Mouse (Mus musculus) ES-Bruce4 (cell line): ENCODE measurements around the gene Cisd3. TPM values are rescaled to one million over a fixed set of nuclear protein-coding genes. Genes with fewer than 3 reads are reported as not detected.
"Not testable (repeated sequence)": the region's sequence is repeated elsewhere in the genome, so short reads cannot be mapped to it uniquely, and the experiment has no call there.

Source experiments
- H3K27ac ChIP-seq: 2 replicates; pipeline ENCODE4 v1.5.1; 2012; ENCODE audit warnings: low read length, inconsistent platforms; ENCODE audit not compliant: insufficient read depth
- H3K27me3 ChIP-seq: 2 replicates; pipeline ENCODE4 v1.6.1; 2012; ENCODE audit warnings: mild to moderate bottlenecking, low read length, inconsistent platforms; ENCODE audit not compliant: control insufficient read depth, poor library complexity, insufficient read depth, severe bottlenecking
- H3K36me3 ChIP-seq: 2 replicates; pipeline ENCODE4 v1.6.1; 2012; ENCODE audit warnings: inconsistent platforms, mild to moderate bottlenecking, low read length, moderate library complexity; ENCODE audit not compliant: control insufficient read depth, poor library complexity, insufficient read depth, severe bottlenecking
- H3K4me1 ChIP-seq: one replicate; pipeline ENCODE4 v1.8.1; 2011; ENCODE audit warnings: low read length; ENCODE audit not compliant: control insufficient read depth, insufficient read depth
- H3K4me3 ChIP-seq: 2 replicates; pipeline ENCODE4 v1.5.1; 2011; ENCODE audit warnings: low read depth, mild to moderate bottlenecking, low read length
- H3K9ac ChIP-seq: 2 replicates; pipeline ENCODE4 v1.6.1; 2012; ENCODE audit warnings: low read depth, mild to moderate bottlenecking, inconsistent platforms; ENCODE audit not compliant: poor library complexity, severe bottlenecking
- H3K9me3 ChIP-seq: replicated peaks from 2 replicates; pipeline ENCODE4 v1.6.1; 2012; ENCODE audit warnings: mild to moderate bottlenecking, low read length, inconsistent platforms; ENCODE audit not compliant: control insufficient read depth, poor library complexity, insufficient read depth, severe bottlenecking
- CTCF ChIP-seq: IDR thresholded peaks from one replicate; pipeline ENCODE4 v1.8.1; 2011; ENCODE audit warnings: low read depth, low read length
- EP300 ChIP-seq: IDR thresholded peaks from 2 replicates; pipeline ENCODE4 v1.6.1; 2011; ENCODE audit warnings: low read depth, low read length; ENCODE audit not compliant: insufficient read depth
- POLR2A ChIP-seq: IDR thresholded peaks from one replicate; pipeline ENCODE4 v1.8.1; 2011; ENCODE audit warnings: low read length; ENCODE audit not compliant: insufficient read depth
- polyA plus RNA-seq: library from polyadenylated mRNA; stranded (reverse); fragments of >200 nt; gene quantifications from 2 replicates; pipeline ENCODE4 v1.2.4, GENCODE M21; 2011; ENCODE audit warnings: low read depth; ENCODE audit not compliant: missing spikeins, insufficient read depth, insufficient read length

The Cisd3 gene
- polyA plus RNA-seq, 1 experiment: 62.3 TPM

- TF ChIP-seq CTCF: no peak
- Histone ChIP-seq H3K27me3 (no peaks in the 10 kb centered on the region), H3K9me3 (no peaks in the 10 kb centered on the region), H3K4me3 (no peak overlapping the region), H3K36me3 (no peaks in the 10 kb centered on the region), H3K9ac (no peak overlapping the region), H3K27ac (no peak overlapping the region), H3K4me1 (no peaks in the 10 kb centered on the region)
These were observed 35.3 kb upstream of the Cisd3 start for GRCm38 (mm10) chr11:97650341-97650740.

GRCm38 (mm10) chr11:97653376-97653775 is 32.2 kb upstream of the Cisd3 start:
- H3K27ac ChIP-seq: peak overlapping the region; percentile 24
- not testable (repeated sequence) for H3K36me3 ChIP-seq, H3K27me3 ChIP-seq, H3K9ac ChIP-seq, H3K9me3 ChIP-seq, H3K4me1 ChIP-seq
- H3K4me3 ChIP-seq: peak overlapping the region; percentile 21; the same call in 1 of the 2 replicates

- Histone ChIP-seq H3K9me3 (no peaks in the 10 kb centered on the region), H3K27me3 (no peaks in the 10 kb centered on the region), H3K36me3 (no peaks in the 10 kb centered on the region), H3K9ac (no peak overlapping the region), H3K27ac (peak overlapping the region; percentile 12; the same call in 1 of the 2 replicates), H3K4me3 (no peak overlapping the region), H3K4me1 (peaks cover 6% of the 10 kb centered on the region)
- TF ChIP-seq CTCF (no peak), POLR2A (no peak), EP300 (no peak)
These were observed 31.4 kb upstream of the Cisd3 start for GRCm38 (mm10) chr11:97654210-97654609.

GRCm38 (mm10) chr11:97656269-97656971 is 29.2 kb upstream of the Cisd3 start:
- H3K27me3 ChIP-seq: no peaks in the 10 kb centered on the region
- no peaks in the 10 kb centered on the region for H3K9me3 ChIP-seq
- H3K4me3 ChIP-seq: no peak overlapping the region
- peaks cover 6% of the 10 kb centered on the region for H3K4me1 ChIP-seq
- H3K9ac ChIP-seq: peak overlapping the region; percentile 28
- peak; percentile 64 for TF ChIP-seq EP300
- TF ChIP-seq CTCF: peak; percentile 56
- TF ChIP-seq POLR2A: no peak
- peak overlapping the region; percentile 84 for H3K27ac ChIP-seq
- no peaks in the 10 kb centered on the region for H3K36me3 ChIP-seq

DNA sequence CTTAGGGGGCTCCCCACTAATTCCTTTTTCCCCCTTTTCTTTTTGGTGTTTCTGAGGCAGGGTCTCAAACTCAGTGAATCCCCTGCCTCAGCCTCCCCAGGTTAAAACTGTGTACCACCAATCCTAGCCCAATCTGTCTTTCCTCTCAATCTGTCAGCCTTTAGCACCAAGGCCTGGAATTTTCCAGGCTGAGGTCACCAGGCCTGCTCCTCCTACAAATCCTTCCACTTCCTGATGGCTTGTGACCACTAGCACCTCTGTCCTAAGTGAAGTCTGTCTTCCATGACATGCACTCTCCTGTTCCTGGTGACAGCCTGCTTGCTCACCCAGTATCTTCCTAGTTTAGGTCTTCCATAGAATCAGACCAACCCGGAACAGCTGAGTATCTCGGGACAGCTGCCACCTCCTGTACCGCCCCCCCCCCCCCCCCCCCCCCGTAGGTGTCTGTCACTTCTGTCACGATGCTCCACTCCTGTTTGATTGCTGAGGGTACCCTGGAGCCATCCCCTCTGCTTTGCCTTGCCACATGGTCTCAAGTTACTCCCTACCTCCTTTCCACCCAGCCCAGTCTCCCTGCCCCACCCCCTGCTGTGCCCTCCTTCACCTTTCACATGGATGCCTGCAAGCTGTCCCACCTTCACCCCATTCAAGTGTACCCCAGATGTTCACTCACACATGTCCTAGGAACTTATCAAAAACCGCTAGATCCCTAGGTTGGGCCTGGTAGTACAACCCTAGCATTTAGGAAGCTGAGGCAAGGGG is 28.3 kb upstream of the Cisd3 start:
- H3K9ac ChIP-seq: peak overlapping the region; percentile 97; the same call in 1 of the 2 replicates
- H3K36me3 ChIP-seq: no peaks in the 10 kb centered on the region
- H3K27me3 ChIP-seq: no peaks in the 10 kb centered on the region
- H3K4me3 ChIP-seq: peak overlapping the region; percentile 30
- peak; percentile 81; the same call in 1 of the 2 replicates for TF ChIP-seq EP300
- no peak for TF ChIP-seq POLR2A
- H3K9me3 ChIP-seq: no peaks in the 10 kb centered on the region
- H3K27ac ChIP-seq: peak overlapping the region; percentile 84
- H3K4me1 ChIP-seq: peaks cover 6% of the 10 kb centered on the region

GRCm38 (mm10) chr11:97657967-97658366 is 27.7 kb upstream of the Cisd3 start:
- H3K9me3 ChIP-seq, H3K4me1 ChIP-seq, H3K36me3 ChIP-seq, H3K27me3 ChIP-seq: not testable (repeated sequence)
- peak overlapping the region; percentile 87 for H3K27ac ChIP-seq
- peak overlapping the region; percentile 30 for H3K4me3 ChIP-seq
- peak overlapping the region; percentile 97 for H3K9ac ChIP-seq
